Mouse (Mus musculus) small intestine, adult 10 weeks (tissue): ENCODE results near the gene Rwdd2b. TPM values are rescaled to one million over a fixed set of nuclear protein-coding genes. Genes with fewer than 3 reads are reported as not detected.

Experiments
- polyA plus RNA-seq: library from polyadenylated mRNA; stranded (reverse); fragments of 350-450 nt; fragmentation: Illumina TruSeq; extraction: RNeasy Lipid Tissue Mini Kit (QIAGEN cat#74804); gene quantifications from one replicate; pipeline ENCODE4 v1.2.3, GENCODE M21; 2014; ENCODE audit warnings: low replicate concordance

Gene Rwdd2b
- 54.8 TPM for polyA plus RNA-seq

GRCm38 (mm10) chr16:87440184-87440686, at the start of gene Rwdd2b:
Gene Rwdd2b, minus strand, starts transcription at chr16:87440573.

GRCm38 (mm10) chr16:87454419-87455179, 14.2 kb upstream of the Rwdd2b start, which contains the start of gene Usp16:
Gene Usp16, plus strand, starts transcription at chr16:87454703.

GRCm38 (mm10) chr16:87432033-87432814, 8.1 kb downstream of the Rwdd2b start, which contains the start of gene Ltn1:
Gene Ltn1, minus strand, starts transcription at chr16:87432612.

Other genes with a start within 250 kb of the Rwdd2b start
- 8.3 TPM for gene N6amt1, start 86.4 kb downstream of the Rwdd2b start, polyA plus RNA-seq
- gene Ltn1, start 8.0 kb downstream of the Rwdd2b start, polyA plus RNA-seq = 29.7 TPM
- 216 TPM for gene Usp16, start 14.1 kb upstream of the Rwdd2b start, polyA plus RNA-seq
- gene Cct8, start 55.3 kb upstream of the Rwdd2b start, polyA plus RNA-seq = 253 TPM
- gene Map3k7cl, start 112.8 kb upstream of the Rwdd2b start, polyA plus RNA-seq = 0.85 TPM